ENCODE assay signal across 9 mouse cellular contexts in genomic region chr1:165104707-165105259, GRCm38 (mm10). TPM values are rescaled to one million over a fixed set of nuclear protein-coding genes. Genes with fewer than 3 reads are reported as not detected.
DNase-seq lines count a peak whose midpoint lies in the region; ATAC-seq lines count a peak whose summit lies in the region.
"Had no signal": no experiment of that assay in that cellular context is flagged by ENCODE, and none has a peak within 500 bp of the region (broad histone marks: within the 10 kb centered on the region; RNA-seq: fewer than 3 reads in every experiment).

No protein-coding gene starts in this region.

- no peaks in the 10 kb centered on the region for H3K4me1 ChIP-seq in lung, embryonic 15.5 days
- peaks cover 50% of the 10 kb centered on the region for H3K4me1 ChIP-seq in heart, embryonic 13.5 days
- peaks cover 44% of the 10 kb centered on the region for H3K4me1 ChIP-seq in liver, embryonic 12.5 days
- peaks cover 3% of the 10 kb centered on the region; the same call in 1 of the 2 replicates for H3K4me1 ChIP-seq in stomach, embryonic 16.5 days (ENCODE audit: control insufficient read depth, insufficient read depth, low read length)

- no peaks in the 10 kb centered on the region for H3K36me3 ChIP-seq in lung, embryonic 15.5 days
- no peaks in the 10 kb centered on the region for H3K36me3 ChIP-seq in heart, embryonic 13.5 days
- H3K36me3 ChIP-seq in liver, embryonic 12.5 days, result no peaks in the 10 kb centered on the region
- no peaks in the 10 kb centered on the region for H3K36me3 ChIP-seq in stomach, embryonic 16.5 days (ENCODE audit: control insufficient read depth, insufficient read depth, low read length)

- no peak overlapping the region for H3K4me2 ChIP-seq in lung, embryonic 15.5 days
- peak overlapping the region; percentile 35 for H3K4me2 ChIP-seq in heart, embryonic 13.5 days
- peak overlapping the region; percentile 72 for H3K4me2 ChIP-seq in liver, embryonic 12.5 days
- H3K4me2 ChIP-seq in stomach, embryonic 16.5 days (ENCODE audit: low read depth, low read length), result no peak overlapping the region

- no peaks in the 10 kb centered on the region for H3K9me3 ChIP-seq in lung, embryonic 15.5 days
- H3K9me3 ChIP-seq in heart, embryonic 13.5 days, result no peaks in the 10 kb centered on the region
- no peaks in the 10 kb centered on the region for H3K9me3 ChIP-seq in liver, embryonic 12.5 days (replicated peaks)
- H3K9me3 ChIP-seq in stomach, embryonic 16.5 days (replicated peaks; ENCODE audit: control insufficient read depth, low read length), result no peaks in the 10 kb centered on the region

- ATAC-seq in lung, embryonic 15.5 days (ENCODE audit: borderline replicate concordance, extremely low read depth, low FRiP score, low TSS enrichment), result peak; percentile 51; the same call in 1 of the 2 replicates
- ATAC-seq in heart, embryonic 13.5 days (ENCODE audit: extremely low read depth, insufficient number of reproducible peaks, low FRiP score, low TSS enrichment), result peak; percentile 65
- peak; percentile 87 for ATAC-seq in liver, embryonic 12.5 days
- 0 out of 2 replicates have a peak, but pooled peaks have one; percentile 40 for ATAC-seq in stomach, embryonic 16.5 days (ENCODE audit: insufficient read depth, low FRiP score)
- no peak for ATAC-seq in monocyte, adult 5-6 weeks (replicated peaks; ENCODE audit: insufficient number of reproducible peaks, low FRiP score, low TSS enrichment, poor library complexity, severe bottlenecking)

- DNase-seq in lung, postnatal 10 days, result no peak
- DNase-seq in urinary bladder, postnatal 25 days (ENCODE audit: low spot score), result no peak
- DNase-seq in urinary bladder, adult 2 months (ENCODE audit: low spot score), result no peak

- no peaks in the 10 kb centered on the region for H3K27me3 ChIP-seq in lung, embryonic 15.5 days
- no peaks in the 10 kb centered on the region for H3K27me3 ChIP-seq in heart, embryonic 13.5 days (replicated peaks)
- no peaks in the 10 kb centered on the region for H3K27me3 ChIP-seq in liver, embryonic 12.5 days (replicated peaks)
- H3K27me3 ChIP-seq in stomach, embryonic 16.5 days (ENCODE audit: control insufficient read depth, insufficient read depth, low read length), result no peaks in the 10 kb centered on the region

- H3K4me3 ChIP-seq in lung, embryonic 15.5 days, result no peak overlapping the region
- H3K4me3 ChIP-seq in heart, embryonic 13.5 days, result no peak overlapping the region
- peak overlapping the region; percentile 26; the same call in 1 of the 2 replicates for H3K4me3 ChIP-seq in liver, embryonic 12.5 days
- no peak overlapping the region for H3K4me3 ChIP-seq in stomach, embryonic 16.5 days (replicated peaks; ENCODE audit: low read length)

- WGBS in lung, embryonic 15.5 days, result 53% methylated on average over 7 of the region's 7 CpGs
- 19% methylated on average over 7 of the region's 7 CpGs for WGBS in heart, embryonic 13.5 days
- 32% methylated on average over 7 of the region's 7 CpGs for WGBS in liver, embryonic 12.5 days (ENCODE audit: insufficient replicate concordance)
- 55% methylated on average over 7 of the region's 7 CpGs for WGBS in stomach, embryonic 16.5 days

- H3K9ac ChIP-seq in lung, embryonic 15.5 days, result no peak overlapping the region
- peak overlapping the region; percentile 50 for H3K9ac ChIP-seq in heart, embryonic 13.5 days
- H3K9ac ChIP-seq in liver, embryonic 12.5 days, result peak overlapping the region; percentile 69
- no peak overlapping the region for H3K9ac ChIP-seq in stomach, embryonic 16.5 days (ENCODE audit: low read length)

- no peak overlapping the region for H3K27ac ChIP-seq in lung, embryonic 15.5 days
- peak overlapping the region; percentile 86 for H3K27ac ChIP-seq in heart, embryonic 13.5 days (replicated peaks)
- peak overlapping the region; percentile 96 for H3K27ac ChIP-seq in liver, embryonic 12.5 days
- H3K27ac ChIP-seq in stomach, embryonic 16.5 days (ENCODE audit: low read length), result no peak overlapping the region
- H3K27ac ChIP-seq: kidney, postnatal 0 days had no signal

RNA-seq across cellular contexts. Expression of gene Tbx19, which starts 55.8 kb away (rescaled TPM):
- 0.05 TPM in 1 of 2 replicates, not detected in the other for polyA plus RNA-seq in lung, embryonic 15.5 days (2015; fragmentation: Nextera tagmentation; extraction: Ambion mirVana)
- not detected in 2 replicates for polyA plus RNA-seq in heart, embryonic 13.5 days (2015; fragmentation: Nextera tagmentation; extraction: Ambion mirVana)
- polyA plus RNA-seq in liver, embryonic 12.5 days (2016; fragmentation: Nextera tagmentation; extraction: Ambion mirVana), result not detected in 2 replicates
- not detected in 2 replicates for polyA plus RNA-seq in stomach, embryonic 16.5 days (2015; fragmentation: Nextera tagmentation; extraction: Ambion mirVana)
- not detected in 2 replicates for polyA plus RNA-seq in urinary bladder, adult 2 months (2012; rRNA removed)
- not detected in 3 replicates for total RNA-seq in monocyte, adult 5-6 weeks (2017)
- polyA plus RNA-seq: kidney, postnatal 0 days had no signal

Comparison
In these comparisons a context has a peak if more than half of its experiments do, and no peak if none do; other contexts are left out.
1. H3K27ac ChIP-seq: peak in heart, embryonic 13.5 days (single experiment) and liver, embryonic 12.5 days (single experiment); none in lung, embryonic 15.5 days (single experiment) and stomach, embryonic 16.5 days (single experiment).
2. H3K4me2 ChIP-seq: peak in heart, embryonic 13.5 days (single experiment) and liver, embryonic 12.5 days (single experiment); none in lung, embryonic 15.5 days (single experiment) and stomach, embryonic 16.5 days (single experiment).
3. H3K9ac ChIP-seq: peak in heart, embryonic 13.5 days (single experiment) and liver, embryonic 12.5 days (single experiment); none in lung, embryonic 15.5 days (single experiment) and stomach, embryonic 16.5 days (single experiment).